Mouse (Mus musculus): ENCODE measurements around the gene Itga8. TPM values are rescaled to one million over a fixed set of nuclear protein-coding genes. Genes with fewer than 3 reads are reported as not detected.

The Itga8 gene
- polyA plus RNA-seq, 1 experiment from 2014 or later, result 8.9 TPM

- H3K9me3 ChIP-seq (replicated peaks; ENCODE audit: control insufficient read depth, low read length), result no peaks in the 10 kb centered on the region
- no peak overlapping the region for H3K4me3 ChIP-seq (ENCODE audit: low read length)
- no peaks in the 10 kb centered on the region for H3K36me3 ChIP-seq (ENCODE audit: control insufficient read depth, insufficient read depth)
- WGBS, result 58% methylated on average over 1 of the region's 2 CpGs
- no peak overlapping the region for H3K4me2 ChIP-seq (ENCODE audit: low read depth, low read length)
- no peak overlapping the region for H3K27ac ChIP-seq (ENCODE audit: low read length)
- peaks cover 8% of the 10 kb centered on the region for H3K4me1 ChIP-seq (ENCODE audit: control insufficient read depth, insufficient read depth, low read length)
- H3K27me3 ChIP-seq (ENCODE audit: control insufficient read depth, insufficient read depth, low read length), result no peaks in the 10 kb centered on the region
- ATAC-seq (replicated peaks; ENCODE audit: extremely low read depth, insufficient read depth, low FRiP score), result no peak
- no peak overlapping the region for H3K9ac ChIP-seq (ENCODE audit: low read length)
Observed at GRCm38 (mm10) chr2:12227243-12227642, 74.5 kb downstream of the Itga8 start.

- ATAC-seq (replicated peaks; ENCODE audit: extremely low read depth, insufficient read depth, low FRiP score), result 0 out of 2 replicates have a peak, but pooled peaks have one; percentile 60
- Histone ChIP-seq H3K27ac (ENCODE audit: low read length) (no peak overlapping the region), H3K4me3 (ENCODE audit: low read length) (no peak overlapping the region), H3K36me3 (ENCODE audit: control insufficient read depth, insufficient read depth) (no peaks in the 10 kb centered on the region), H3K4me2 (ENCODE audit: low read depth, low read length) (no peak overlapping the region), H3K27me3 (ENCODE audit: control insufficient read depth, insufficient read depth, low read length) (no peaks in the 10 kb centered on the region), H3K4me1 (ENCODE audit: control insufficient read depth, insufficient read depth, low read length) (peaks cover 8% of the 10 kb centered on the region), H3K9me3 (replicated peaks; ENCODE audit: control insufficient read depth, low read length) (no peaks in the 10 kb centered on the region), H3K9ac (ENCODE audit: low read length) (no peak overlapping the region)
- 23% methylated on average over 1 of the region's 1 CpGs for WGBS
Observed at GRCm38 (mm10) chr2:12226367-12226766, 75.4 kb downstream of the Itga8 start.

- Histone ChIP-seq H3K4me1 (ENCODE audit: control insufficient read depth, insufficient read depth, low read length) (peaks cover 8% of the 10 kb centered on the region), H3K27me3 (ENCODE audit: control insufficient read depth, insufficient read depth, low read length) (no peaks in the 10 kb centered on the region), H3K4me2 (ENCODE audit: low read depth, low read length) (no peak overlapping the region), H3K9ac (ENCODE audit: low read length) (no peak overlapping the region), H3K27ac (ENCODE audit: low read length) (no peak overlapping the region), H3K9me3 (replicated peaks; ENCODE audit: control insufficient read depth, low read length) (no peaks in the 10 kb centered on the region), H3K36me3 (ENCODE audit: control insufficient read depth, insufficient read depth) (no peaks in the 10 kb centered on the region), H3K4me3 (ENCODE audit: low read length) (no peak overlapping the region)
- no peak for ATAC-seq (replicated peaks; ENCODE audit: extremely low read depth, insufficient read depth, low FRiP score)
- WGBS, result 63% methylated on average over 2 of the region's 2 CpGs
Observed at GRCm38 (mm10) chr2:12221671-12222070, 80.1 kb downstream of the Itga8 start.

GRCm38 (mm10) chr2:12213464-12213790, 88.3 kb downstream of the Itga8 start:
- H3K27me3 ChIP-seq (ENCODE audit: control insufficient read depth, insufficient read depth, low read length), result no peaks in the 10 kb centered on the region
- peak overlapping the region; percentile 40; the same call in 1 of the 2 replicates for H3K27ac ChIP-seq (ENCODE audit: low read length)
- H3K4me3 ChIP-seq (ENCODE audit: low read length), result no peak overlapping the region
- H3K4me1 ChIP-seq (ENCODE audit: control insufficient read depth, insufficient read depth, low read length), result peaks cover 4% of the 10 kb centered on the region
- 65% methylated on average over 4 of the region's 4 CpGs for WGBS
- no peaks in the 10 kb centered on the region for H3K36me3 ChIP-seq (ENCODE audit: control insufficient read depth, insufficient read depth)
- H3K9ac ChIP-seq (ENCODE audit: low read length), result no peak overlapping the region
- ATAC-seq (replicated peaks; ENCODE audit: extremely low read depth, insufficient read depth, low FRiP score), result no peak
- no peaks in the 10 kb centered on the region for H3K9me3 ChIP-seq (replicated peaks; ENCODE audit: control insufficient read depth, low read length)
- no peak overlapping the region for H3K4me2 ChIP-seq (ENCODE audit: low read depth, low read length)

- peaks cover 4% of the 10 kb centered on the region for H3K4me1 ChIP-seq (ENCODE audit: control insufficient read depth, insufficient read depth, low read length)
- no peak overlapping the region for H3K4me3 ChIP-seq (ENCODE audit: low read length)
- no peak overlapping the region for H3K9ac ChIP-seq (ENCODE audit: low read length)
- WGBS, result 17% methylated on average over 3 of the region's 3 CpGs
- no peaks in the 10 kb centered on the region for H3K27me3 ChIP-seq (ENCODE audit: control insufficient read depth, insufficient read depth, low read length)
- no peaks in the 10 kb centered on the region for H3K9me3 ChIP-seq (replicated peaks; ENCODE audit: control insufficient read depth, low read length)
- ATAC-seq (replicated peaks; ENCODE audit: extremely low read depth, insufficient read depth, low FRiP score), result no peak
- H3K36me3 ChIP-seq (ENCODE audit: control insufficient read depth, insufficient read depth), result no peaks in the 10 kb centered on the region
- H3K27ac ChIP-seq (ENCODE audit: low read length), result peak overlapping the region; percentile 40
- H3K4me2 ChIP-seq (ENCODE audit: low read depth, low read length), result no peak overlapping the region
Observed at GRCm38 (mm10) chr2:12212662-12213463, 88.9 kb downstream of the Itga8 start.

- Histone ChIP-seq H3K27ac (ENCODE audit: low read length) (no peak overlapping the region), H3K9me3 (replicated peaks; ENCODE audit: control insufficient read depth, low read length) (no peaks in the 10 kb centered on the region), H3K27me3 (ENCODE audit: control insufficient read depth, insufficient read depth, low read length) (no peaks in the 10 kb centered on the region), H3K4me1 (ENCODE audit: control insufficient read depth, insufficient read depth, low read length) (peaks cover 4% of the 10 kb centered on the region), H3K36me3 (ENCODE audit: control insufficient read depth, insufficient read depth) (no peaks in the 10 kb centered on the region), H3K4me3 (ENCODE audit: low read length) (no peak overlapping the region), H3K9ac (ENCODE audit: low read length) (no peak overlapping the region), H3K4me2 (ENCODE audit: low read depth, low read length) (no peak overlapping the region)
- no peak for ATAC-seq (replicated peaks; ENCODE audit: extremely low read depth, insufficient read depth, low FRiP score)
- WGBS, result 63% methylated on average over 6 of the region's 6 CpGs
Observed at GRCm38 (mm10) chr2:12208142-12208541, 93.6 kb downstream of the Itga8 start.

GRCm38 (mm10) chr2:12206353-12206752, 95.4 kb downstream of the Itga8 start:
- no peak overlapping the region for H3K27ac ChIP-seq (ENCODE audit: low read length)
- H3K4me3 ChIP-seq (ENCODE audit: low read length), result no peak overlapping the region
- no peak overlapping the region for H3K9ac ChIP-seq (ENCODE audit: low read length)
- H3K36me3 ChIP-seq (ENCODE audit: control insufficient read depth, insufficient read depth), result no peaks in the 10 kb centered on the region
- no peaks in the 10 kb centered on the region for H3K27me3 ChIP-seq (ENCODE audit: control insufficient read depth, insufficient read depth, low read length)
- no peak for ATAC-seq (replicated peaks; ENCODE audit: extremely low read depth, insufficient read depth, low FRiP score)
- 63% methylated on average over 5 of the region's 5 CpGs for WGBS
- no peaks in the 10 kb centered on the region for H3K9me3 ChIP-seq (replicated peaks; ENCODE audit: control insufficient read depth, low read length)
- H3K4me1 ChIP-seq (ENCODE audit: control insufficient read depth, insufficient read depth, low read length), result no peaks in the 10 kb centered on the region
- no peak overlapping the region for H3K4me2 ChIP-seq (ENCODE audit: low read depth, low read length)

GRCm38 (mm10) chr2:12205875-12206274, 95.8 kb downstream of the Itga8 start:
- 51% methylated on average over 5 of the region's 5 CpGs for WGBS
- Histone ChIP-seq H3K4me1 (ENCODE audit: control insufficient read depth, insufficient read depth, low read length) (no peaks in the 10 kb centered on the region), H3K4me2 (ENCODE audit: low read depth, low read length) (no peak overlapping the region), H3K9ac (ENCODE audit: low read length) (no peak overlapping the region), H3K4me3 (ENCODE audit: low read length) (no peak overlapping the region), H3K27me3 (ENCODE audit: control insufficient read depth, insufficient read depth, low read length) (no peaks in the 10 kb centered on the region), H3K9me3 (replicated peaks; ENCODE audit: control insufficient read depth, low read length) (no peaks in the 10 kb centered on the region), H3K36me3 (ENCODE audit: control insufficient read depth, insufficient read depth) (no peaks in the 10 kb centered on the region), H3K27ac (ENCODE audit: low read length) (no peak overlapping the region)
- ATAC-seq (replicated peaks; ENCODE audit: extremely low read depth, insufficient read depth, low FRiP score), result no peak

GRCm38 (mm10) chr2:12203231-12203630, 98.5 kb downstream of the Itga8 start:
- no peaks in the 10 kb centered on the region for H3K9me3 ChIP-seq (replicated peaks; ENCODE audit: control insufficient read depth, low read length)
- no peak overlapping the region for H3K4me3 ChIP-seq (ENCODE audit: low read length)
- H3K27ac ChIP-seq (ENCODE audit: low read length), result no peak overlapping the region
- H3K9ac ChIP-seq (ENCODE audit: low read length), result no peak overlapping the region
- H3K4me1 ChIP-seq (ENCODE audit: control insufficient read depth, insufficient read depth, low read length), result no peaks in the 10 kb centered on the region
- no peaks in the 10 kb centered on the region for H3K27me3 ChIP-seq (ENCODE audit: control insufficient read depth, insufficient read depth, low read length)
- no peaks in the 10 kb centered on the region for H3K36me3 ChIP-seq (ENCODE audit: control insufficient read depth, insufficient read depth)
- WGBS, result 85% methylated on average over 10 of the region's 10 CpGs
- no peak overlapping the region for H3K4me2 ChIP-seq (ENCODE audit: low read depth, low read length)
- no peak for ATAC-seq (replicated peaks; ENCODE audit: extremely low read depth, insufficient read depth, low FRiP score)
